Comparison of ENCODE assay signal across 26 mouse cellular contexts in genomic region chr17:63167248-63167647, GRCm38 (mm10).
DNase-seq lines count a peak whose midpoint lies in the region; ATAC-seq and TF ChIP-seq lines count a peak whose summit lies in the region.
"Had no signal": no experiment of that assay in that cellular context is flagged by ENCODE, and none has a peak within 500 bp of the region (broad histone marks: within the 10 kb centered on the region; RNA-seq: fewer than 3 reads in every experiment).

No protein-coding gene starts in this region.

- DNase-seq in heart, postnatal 25 days (ENCODE audit: low spot score), result no peak
- DNase-seq in lung, adult 18-20 months, result no peak
- DNase-seq in Patski (ENCODE audit: low read depth, low spot score), result no peak
- DNase-seq in midbrain, postnatal 0 days (ENCODE audit: low spot score), result no peak
- DNase-seq in thymus, postnatal 4 days, result no peak
- DNase-seq: adrenal gland, adult 2 months; adrenal gland, postnatal 36 days; cerebellum, adult 18-20 months; cerebellum, postnatal 10 days; gastrocnemius, postnatal 10 days; heart, postnatal 10 days; kidney, adult 18-20 months; kidney, postnatal 36 days; lung, postnatal 10 days had no signal

- H3K4me3 ChIP-seq in heart, embryonic 14.5 days (ENCODE audit: control insufficient read depth in 1 of 2, insufficient read depth in 1 of 2, low read depth in 1 of 2, low read length in 2 of 2), result no peak overlapping the region
- no peak overlapping the region for H3K4me3 ChIP-seq in lung, embryonic 15.5 days
- H3K4me3 ChIP-seq in midbrain, postnatal 0 days (ENCODE audit: low read depth, low read length), result no peak overlapping the region
- H3K4me3 ChIP-seq: forebrain, embryonic 13.5 days; hindbrain, embryonic 15.5 days; layer of hippocampus, adult 2 months; left cerebral cortex, adult 2 months; limb, embryonic 12.5 days; midbrain, embryonic 12.5 days; neural tube, embryonic 13.5 days had no signal

- CTCF ChIA-PET in Patski (lab: Charles Lee), result no interaction called here

- H3K4me1 ChIP-seq in heart, embryonic 14.5 days (ENCODE audit: control insufficient read depth in 2 of 2, insufficient read depth in 2 of 2, low read length in 2 of 2), result peaks cover 2 to 7% of the 10 kb centered on the region in 2 experiments; a peak in 1 of 4 replicates
- no peaks in the 10 kb centered on the region for H3K4me1 ChIP-seq in lung, embryonic 15.5 days
- H3K4me1 ChIP-seq in midbrain, postnatal 0 days (ENCODE audit: insufficient read depth, low read length), result 0 out of 2 replicates have a peak, but pooled peaks cover 3% of the 10 kb centered on the region

- in situ Hi-C loops in Patski (cut with MboI; ENCODE audit: low pct_unique_long_range_greater_than_20kb), result no loop called here

- no peak overlapping the region for H3K4me2 ChIP-seq in heart, embryonic 14.5 days (ENCODE audit: low read length)
- no peak overlapping the region for H3K4me2 ChIP-seq in lung, embryonic 15.5 days
- H3K4me2 ChIP-seq in midbrain, postnatal 0 days (ENCODE audit: low read depth, low read length, poor library complexity, severe bottlenecking), result no peak overlapping the region
- H3K4me2 ChIP-seq: forebrain, embryonic 13.5 days; hindbrain, embryonic 15.5 days; limb, embryonic 12.5 days; midbrain, embryonic 12.5 days; neural tube, embryonic 13.5 days had no signal

- WGBS in heart, embryonic 14.5 days, result 79% methylated on average over 3 of the region's 3 CpGs
- 57% methylated on average over 3 of the region's 3 CpGs for WGBS in lung, embryonic 15.5 days
- WGBS in midbrain, postnatal 0 days, result 88% methylated on average over 3 of the region's 3 CpGs

- H3K9me3 ChIP-seq in heart, embryonic 14.5 days (ENCODE audit: control insufficient read depth, low read length), result no peaks in the 10 kb centered on the region
- H3K9me3 ChIP-seq in lung, embryonic 15.5 days, result no peaks in the 10 kb centered on the region
- H3K9me3 ChIP-seq in midbrain, postnatal 0 days (ENCODE audit: low read length), result no peaks in the 10 kb centered on the region
- H3K9me3 ChIP-seq: forebrain, embryonic 13.5 days; hindbrain, embryonic 15.5 days; limb, embryonic 12.5 days; midbrain, embryonic 12.5 days; neural tube, embryonic 13.5 days had no signal

- H3K36me3 ChIP-seq in heart, embryonic 14.5 days (ENCODE audit: control insufficient read depth, insufficient read depth, low read length), result no peaks in the 10 kb centered on the region
- no peaks in the 10 kb centered on the region for H3K36me3 ChIP-seq in lung, embryonic 15.5 days
- no peaks in the 10 kb centered on the region for H3K36me3 ChIP-seq in midbrain, postnatal 0 days (ENCODE audit: insufficient read depth, low read length)
- H3K36me3 ChIP-seq: hindbrain, embryonic 15.5 days; limb, embryonic 12.5 days; midbrain, embryonic 12.5 days; neural tube, embryonic 13.5 days had no signal

- H3K27ac ChIP-seq in heart, embryonic 14.5 days (replicated peaks in 1 of 2; ENCODE audit: control insufficient read depth in 1 of 2, insufficient read depth in 1 of 2, low read depth in 2 of 2, low read length in 2 of 2), result no peak overlapping the region
- H3K27ac ChIP-seq in lung, embryonic 15.5 days, result no peak overlapping the region
- no peak overlapping the region for H3K27ac ChIP-seq in midbrain, postnatal 0 days (ENCODE audit: low read depth, low read length)
- H3K27ac ChIP-seq: forebrain, embryonic 13.5 days; hindbrain, embryonic 15.5 days; layer of hippocampus, adult 2 months; left cerebral cortex, adult 2 months; limb, embryonic 12.5 days; macrophage; neural tube, embryonic 13.5 days had no signal

- no peaks in the 10 kb centered on the region for H3K27me3 ChIP-seq in heart, embryonic 14.5 days (ENCODE audit: control insufficient read depth, insufficient read depth, low read length)
- H3K27me3 ChIP-seq in lung, embryonic 15.5 days, result no peaks in the 10 kb centered on the region
- no peaks in the 10 kb centered on the region for H3K27me3 ChIP-seq in Patski
- no peaks in the 10 kb centered on the region for H3K27me3 ChIP-seq in midbrain, postnatal 0 days (ENCODE audit: insufficient read depth, low read length)
- H3K27me3 ChIP-seq: hindbrain, embryonic 15.5 days; limb, embryonic 12.5 days; midbrain, embryonic 12.5 days; neural tube, embryonic 13.5 days had no signal

- no peak overlapping the region for H3K9ac ChIP-seq in heart, embryonic 14.5 days (ENCODE audit: low read length)
- H3K9ac ChIP-seq in lung, embryonic 15.5 days, result no peak overlapping the region
- H3K9ac ChIP-seq in midbrain, postnatal 0 days (replicated peaks; ENCODE audit: low read length, poor library complexity, severe bottlenecking), result no peak overlapping the region
- H3K9ac ChIP-seq: forebrain, embryonic 13.5 days; hindbrain, embryonic 15.5 days; limb, embryonic 12.5 days; midbrain, embryonic 12.5 days; neural tube, embryonic 13.5 days had no signal

- intact Hi-C loops in heart, postnatal 25 days (cut with DNase I), result no loop called here

- ATAC-seq in heart, embryonic 14.5 days (ENCODE audit: insufficient number of reproducible peaks, insufficient read depth, low FRiP score, low read depth), result 0 out of 2 replicates have a peak, but pooled peaks have one; percentile 13
- peak; percentile 55 for ATAC-seq in lung, embryonic 15.5 days (ENCODE audit: borderline replicate concordance, extremely low read depth, low FRiP score, low TSS enrichment)
- peak; percentile 44 for ATAC-seq in Patski
- ATAC-seq in midbrain, postnatal 0 days (ENCODE audit: low FRiP score), result 0 out of 2 replicates have a peak, but pooled peaks have one; percentile 17
- ATAC-seq: activated CD4-positive, CD25-positive, alpha-beta regulatory T cell, adult 4 months; CD4-positive, CD25-positive, alpha-beta regulatory T cell, adult 4 months had no signal

- POLR2A ChIA-PET in Patski (lab: Charles Lee), result no interaction called here

- no peak for TF ChIP-seq CTCF in Patski (IDR thresholded peaks at IDR 0.05)
- TF ChIP-seq CTCF in midbrain, postnatal 0 days (IDR thresholded peaks at IDR 0.05), result no peak
